Comparison of ENCODE assay signal across 11 mouse cellular contexts in the genomic region with DNA sequence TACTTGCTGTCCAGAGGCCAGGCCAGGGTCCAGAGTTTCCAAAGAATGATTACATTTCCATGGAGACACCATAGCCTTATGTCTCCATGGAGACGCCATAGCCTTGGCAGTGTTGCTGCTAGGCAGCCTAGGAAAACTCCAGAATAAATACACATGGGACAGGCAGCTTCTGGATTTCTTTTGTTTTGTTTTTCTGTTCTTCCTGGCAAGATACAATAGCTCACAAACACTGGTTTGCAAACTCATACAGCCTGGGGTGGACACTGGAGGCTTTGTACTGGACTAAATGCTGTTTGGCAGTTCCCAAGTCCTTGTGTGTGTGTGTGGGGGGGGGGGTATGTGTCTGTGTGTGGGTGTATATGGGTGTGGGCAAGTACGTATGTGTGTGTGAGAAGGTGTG. TPM values are rescaled to one million over a fixed set of nuclear protein-coding genes. Genes with fewer than 3 reads are reported as not detected.
A peak's percentile ranks its signal among the peaks of the same experiment; 100 is the strongest.
DNase-seq lines count a peak whose midpoint lies in the region; ATAC-seq lines count a peak whose summit lies in the region.
"Had no signal": no experiment of that assay in that cellular context is flagged by ENCODE, and none has a peak within 500 bp of the region (broad histone marks: within the 10 kb centered on the region; RNA-seq: fewer than 3 reads in every experiment).

No protein-coding gene starts in this region.

- peaks cover 30% of the 10 kb centered on the region for H3K4me1 ChIP-seq in forebrain, embryonic 10.5 days
- H3K4me1 ChIP-seq in midbrain, embryonic 11.5 days (ENCODE audit: control insufficient read depth, insufficient read depth, low read length), result peaks cover 11% of the 10 kb centered on the region
- H3K4me1 ChIP-seq: embryonic facial prominence, embryonic 12.5 days had no signal

- peak overlapping the region; percentile 44; the same call in 1 of the 2 replicates for H3K27ac ChIP-seq in forebrain, embryonic 10.5 days
- no peak overlapping the region; the same call in 1 of the 2 replicates for H3K27ac ChIP-seq in midbrain, embryonic 11.5 days (ENCODE audit: low read depth, low read length)
- H3K27ac ChIP-seq: embryonic facial prominence, embryonic 12.5 days had no signal

- peaks cover 5% of the 10 kb centered on the region for H3K9me3 ChIP-seq in forebrain, embryonic 10.5 days
- peaks cover 2% of the 10 kb centered on the region; the same call in 1 of the 2 replicates for H3K9me3 ChIP-seq in midbrain, embryonic 11.5 days (ENCODE audit: control insufficient read depth, low read length)

- 63% methylated on average over 2 of the region's 2 CpGs for WGBS in forebrain, embryonic 10.5 days
- WGBS in midbrain, embryonic 11.5 days, result 35% methylated on average over 2 of the region's 2 CpGs

- H3K36me3 ChIP-seq in forebrain, embryonic 10.5 days (replicated peaks), result no peaks in the 10 kb centered on the region
- no peaks in the 10 kb centered on the region for H3K36me3 ChIP-seq in midbrain, embryonic 11.5 days (ENCODE audit: control insufficient read depth, insufficient read depth, low read length)
- H3K36me3 ChIP-seq: embryonic facial prominence, embryonic 12.5 days had no signal

- no peaks in the 10 kb centered on the region for H3K27me3 ChIP-seq in forebrain, embryonic 10.5 days (ENCODE audit: poor library complexity, severe bottlenecking)
- H3K27me3 ChIP-seq in midbrain, embryonic 11.5 days (ENCODE audit: control insufficient read depth, insufficient read depth, low read length), result no peaks in the 10 kb centered on the region
- H3K27me3 ChIP-seq: embryonic facial prominence, embryonic 12.5 days had no signal

- ATAC-seq in midbrain, embryonic 11.5 days (ENCODE audit: low FRiP score), result peak; percentile 97
- ATAC-seq in erythroid progenitor cell, adult 5-6 weeks (replicated peaks; ENCODE audit: low FRiP score, poor library complexity, severe bottlenecking), result no peak
- no peak for ATAC-seq in megakaryocyte-erythroid progenitor cell, adult 5-6 weeks (replicated peaks; ENCODE audit: low FRiP score, low TSS enrichment, poor library complexity, severe bottlenecking)

- peak; percentile 94 for DNase-seq in heart, adult 11 months
- DNase-seq in heart, postnatal 4 days, result no peak
- peak; percentile 11 for DNase-seq in 3T3-L1 (ENCODE audit: low read depth, low spot score)
- DNase-seq in forebrain, embryonic 10.5 days (ENCODE audit: extremely low spot score, low spot score), result peak; percentile 32
- peak; percentile 93 for DNase-seq in midbrain, embryonic 11.5 days (ENCODE audit: low spot score, missing footprints)
- no peak for DNase-seq in cerebellum, postnatal 36 days
- DNase-seq: thymus, postnatal 4 days had no signal

- no peak overlapping the region for H3K4me2 ChIP-seq in midbrain, embryonic 11.5 days
- H3K4me2 ChIP-seq: embryonic facial prominence, embryonic 12.5 days had no signal

- no peak overlapping the region for H3K4me3 ChIP-seq in forebrain, embryonic 10.5 days
- no peak overlapping the region for H3K4me3 ChIP-seq in midbrain, embryonic 11.5 days (ENCODE audit: low read depth, low read length)
- H3K4me3 ChIP-seq: embryonic facial prominence, embryonic 12.5 days had no signal

- no peak overlapping the region for H3K9ac ChIP-seq in midbrain, embryonic 11.5 days (ENCODE audit: low read length)
- H3K9ac ChIP-seq: embryonic facial prominence, embryonic 12.5 days had no signal

RNA-seq across cellular contexts. Expression of a gene that starts 29.1 kb away (rescaled TPM):
- total RNA-seq in heart, postnatal 4 days (2021), result 1 to 10 TPM; 2.9 to 3.1 TPM
- polyA plus RNA-seq in forebrain, embryonic 10.5 days (2016; fragmentation: Nextera tagmentation; extraction: Ambion mirVana), result 3.0 and 3.6 TPM in 2 replicates
- polyA plus RNA-seq in midbrain, embryonic 11.5 days (2014; fragmentation: Nextera tagmentation; extraction: Ambion mirVana), result 4.2 and 4.4 TPM in 2 replicates
- total RNA-seq in erythroid progenitor cell, adult 5-6 weeks (2015; ENCODE audit: low replicate concordance), result 16.3 and 17.7 TPM in 2 replicates
- 14.5 and 17.5 TPM in 2 replicates for total RNA-seq in erythroid progenitor cell, adult 5-6 weeks (2017; ENCODE audit: low replicate concordance)
- 20.5 and 25.4 TPM in 2 replicates for total RNA-seq in megakaryocyte-erythroid progenitor cell, adult 5-6 weeks (2014; fragmentation: Nextera tagmentation)
- 12.2 and 15.6 TPM in 2 replicates for total RNA-seq in megakaryocyte-erythroid progenitor cell, adult 5-6 weeks (2017)

RNA-seq across cellular contexts. Expression of a gene that starts 52.6 kb away (rescaled TPM):
- under 1 TPM; 0.23 to 0.24 TPM for total RNA-seq in heart, postnatal 4 days (2021)
- 1.6 and 3.1 TPM in 2 replicates for polyA plus RNA-seq in forebrain, embryonic 10.5 days (2016; fragmentation: Nextera tagmentation; extraction: Ambion mirVana)
- 0.66 and 0.86 TPM in 2 replicates for polyA plus RNA-seq in midbrain, embryonic 11.5 days (2014; fragmentation: Nextera tagmentation; extraction: Ambion mirVana)
- 1.4 and 3.4 TPM in 2 replicates for total RNA-seq in erythroid progenitor cell, adult 5-6 weeks (2015; ENCODE audit: low replicate concordance)
- total RNA-seq in erythroid progenitor cell, adult 5-6 weeks (2017; ENCODE audit: low replicate concordance), result not detected in 2 replicates
- total RNA-seq in megakaryocyte-erythroid progenitor cell, adult 5-6 weeks (2014; fragmentation: Nextera tagmentation), result 1.1 and 1.6 TPM in 2 replicates
- 0.46 and 4.5 TPM in 2 replicates for total RNA-seq in megakaryocyte-erythroid progenitor cell, adult 5-6 weeks (2017)
- polyA plus RNA-seq: C2C12 had no signal

Comparison
In these comparisons a context has a peak if more than half of its experiments do, and no peak if none do; other contexts are left out.
1. DNase-seq: peak in heart, adult 11 months (single experiment), 3T3-L1 (single experiment), forebrain, embryonic 10.5 days (single experiment) and midbrain, embryonic 11.5 days (single experiment); none in heart, postnatal 4 days (single experiment) and cerebellum, postnatal 36 days (0 of 2).